Mouse (Mus musculus): Measurements from ENCODE around the gene AC124502.3. TPM values are rescaled to one million over a fixed set of nuclear protein-coding genes. Genes with fewer than 3 reads are reported as not detected.

Gene AC124502.3
- polyA plus RNA-seq, 1 experiment from 2014 or later, result 4.0 TPM

GRCm38 (mm10) chr19:5052166-5052822 is 13.6 kb downstream of the AC124502.3 start:
- no peak for ATAC-seq (ENCODE audit: low FRiP score)
- Histone ChIP-seq H3K36me3 (peaks cover 25% of the 10 kb centered on the region), H3K27me3 (peaks cover 64% of the 10 kb centered on the region), H3K9me3 (replicated peaks) (no peaks in the 10 kb centered on the region), H3K27ac (no peak overlapping the region), H3K9ac (no peak overlapping the region), H3K4me2 (replicated peaks) (no peak overlapping the region), H3K4me1 (peaks cover 25% of the 10 kb centered on the region), H3K4me3 (no peak overlapping the region)
- WGBS, result 19% methylated on average over 25 of the region's 25 CpGs

GRCm38 (mm10) chr19:5052853-5053252 is 14.2 kb downstream of the AC124502.3 start:
- no peak overlapping the region for H3K9ac ChIP-seq
- H3K27ac ChIP-seq, result no peak overlapping the region
- H3K4me3 ChIP-seq, result no peak overlapping the region
- H3K4me1 ChIP-seq, result peaks cover 26% of the 10 kb centered on the region
- H3K9me3 ChIP-seq (replicated peaks), result no peaks in the 10 kb centered on the region
- 51% methylated on average over 17 of the region's 17 CpGs for WGBS
- ATAC-seq (ENCODE audit: low FRiP score), result no peak
- H3K27me3 ChIP-seq, result peaks cover 64% of the 10 kb centered on the region
- no peak overlapping the region for H3K4me2 ChIP-seq (replicated peaks)
- peaks cover 19% of the 10 kb centered on the region for H3K36me3 ChIP-seq

- ATAC-seq (ENCODE audit: low FRiP score), result no peak
- Histone ChIP-seq H3K27me3 (peaks cover 70% of the 10 kb centered on the region), H3K27ac (no peak overlapping the region)
These were observed 15.2 kb downstream of the AC124502.3 start for GRCm38 (mm10) chr19:5053909-5054308.

GRCm38 (mm10) chr19:5056251-5056650 is 17.6 kb downstream of the AC124502.3 start:
- peak; percentile 24; the same call in 1 of the 2 replicates for ATAC-seq (ENCODE audit: low FRiP score)
- no peak overlapping the region for H3K4me3 ChIP-seq
- H3K4me2 ChIP-seq (replicated peaks), result 0 out of 2 replicates have a peak overlapping the region, but pooled peaks have one; percentile 15
- no peaks in the 10 kb centered on the region for H3K36me3 ChIP-seq
- H3K27ac ChIP-seq, result no peak overlapping the region
- 14% methylated on average over 6 of the region's 6 CpGs for WGBS
- H3K9ac ChIP-seq, result no peak overlapping the region
- H3K27me3 ChIP-seq, result peaks cover 47% of the 10 kb centered on the region
- no peaks in the 10 kb centered on the region for H3K9me3 ChIP-seq (replicated peaks)
- peaks cover 40% of the 10 kb centered on the region for H3K4me1 ChIP-seq

More at GRCm38 (mm10) chr19:5053909-5054308, 15.2 kb downstream of the AC124502.3 start:
- no peak overlapping the region for H3K9ac ChIP-seq
- H3K4me1 ChIP-seq, result peaks cover 35% of the 10 kb centered on the region
- no peaks in the 10 kb centered on the region for H3K9me3 ChIP-seq (replicated peaks)
- peaks cover 11% of the 10 kb centered on the region for H3K36me3 ChIP-seq
- 15% methylated on average over 9 of the region's 9 CpGs for WGBS
- no peak overlapping the region for H3K4me2 ChIP-seq (replicated peaks)
- H3K4me3 ChIP-seq, result no peak overlapping the region

GRCm38 (mm10) chr19:5057876-5058775 is 19.4 kb downstream of the AC124502.3 start:
- no peaks in the 10 kb centered on the region for H3K36me3 ChIP-seq
- WGBS, result 24% methylated on average over 16 of the region's 16 CpGs
- H3K9ac ChIP-seq, result no peak overlapping the region
- peaks cover 28% of the 10 kb centered on the region for H3K27me3 ChIP-seq
- no peaks in the 10 kb centered on the region for H3K9me3 ChIP-seq (replicated peaks)
- ATAC-seq (ENCODE audit: low FRiP score), result no peak
- no peak overlapping the region for H3K4me3 ChIP-seq
- no peak overlapping the region for H3K27ac ChIP-seq
- peaks cover 31% of the 10 kb centered on the region for H3K4me1 ChIP-seq
- no peak overlapping the region for H3K4me2 ChIP-seq (replicated peaks)

- no peaks in the 10 kb centered on the region for H3K36me3 ChIP-seq
- no peak overlapping the region for H3K4me3 ChIP-seq
- no peak overlapping the region for H3K27ac ChIP-seq
- H3K9ac ChIP-seq, result no peak overlapping the region
- peaks cover 31% of the 10 kb centered on the region for H3K4me1 ChIP-seq
- ATAC-seq (ENCODE audit: low FRiP score), result 0 out of 2 replicates have a peak, but pooled peaks have one; percentile 18
- no peak overlapping the region for H3K4me2 ChIP-seq (replicated peaks)
- 16% methylated on average over 10 of the region's 10 CpGs for WGBS
- H3K27me3 ChIP-seq, result peaks cover 19% of the 10 kb centered on the region
- H3K9me3 ChIP-seq (replicated peaks), result no peaks in the 10 kb centered on the region
These were observed 20.4 kb downstream of the AC124502.3 start for GRCm38 (mm10) chr19:5058801-5059771.

- H3K9ac ChIP-seq, result peak overlapping the region; percentile 32; the same call in 1 of the 2 replicates
- 37% methylated on average over 5 of the region's 5 CpGs for WGBS
These were observed 22.0 kb downstream of the AC124502.3 start for GRCm38 (mm10) chr19:5060365-5061330.

GRCm38 (mm10) chr19:5062041-5062440 is 23.4 kb downstream of the AC124502.3 start:
- 95% methylated on average over 5 of the region's 5 CpGs for WGBS
- H3K4me1 ChIP-seq, result peaks cover 38% of the 10 kb centered on the region
- H3K36me3 ChIP-seq, result no peaks in the 10 kb centered on the region
- no peak overlapping the region for H3K4me2 ChIP-seq (replicated peaks)
- H3K9ac ChIP-seq, result no peak overlapping the region
- H3K27me3 ChIP-seq, result peaks cover 10% of the 10 kb centered on the region
- H3K9me3 ChIP-seq (replicated peaks), result no peaks in the 10 kb centered on the region
- ATAC-seq (ENCODE audit: low FRiP score), result no peak
- H3K27ac ChIP-seq, result no peak overlapping the region
- no peak overlapping the region for H3K4me3 ChIP-seq

More at GRCm38 (mm10) chr19:5060365-5061330, 22.0 kb downstream of the AC124502.3 start:
- no peak for ATAC-seq (ENCODE audit: low FRiP score)
- Histone ChIP-seq H3K36me3 (no peaks in the 10 kb centered on the region), H3K4me2 (replicated peaks) (no peak overlapping the region), H3K4me1 (peaks cover 36% of the 10 kb centered on the region), H3K4me3 (no peak overlapping the region), H3K27ac (no peak overlapping the region), H3K27me3 (peaks cover 7% of the 10 kb centered on the region; the same call in 1 of the 2 replicates), H3K9me3 (replicated peaks) (no peaks in the 10 kb centered on the region)

GRCm38 (mm10) chr19:5062446-5062845 is 23.8 kb downstream of the AC124502.3 start:
- Histone ChIP-seq H3K4me2 (replicated peaks) (no peak overlapping the region), H3K4me3 (no peak overlapping the region), H3K9me3 (replicated peaks) (no peaks in the 10 kb centered on the region), H3K27me3 (peaks cover 15% of the 10 kb centered on the region), H3K4me1 (peaks cover 42% of the 10 kb centered on the region), H3K9ac (no peak overlapping the region), H3K36me3 (no peaks in the 10 kb centered on the region), H3K27ac (no peak overlapping the region)
- ATAC-seq (ENCODE audit: low FRiP score), result no peak
- WGBS, result 74% methylated on average over 6 of the region's 6 CpGs

- WGBS, result 72% methylated on average over 7 of the region's 7 CpGs
- ATAC-seq (ENCODE audit: low FRiP score), result no peak
- no peaks in the 10 kb centered on the region for H3K9me3 ChIP-seq (replicated peaks)
- H3K27ac ChIP-seq, result no peak overlapping the region
- H3K4me2 ChIP-seq (replicated peaks), result no peak overlapping the region
- H3K4me1 ChIP-seq, result peaks cover 48% of the 10 kb centered on the region
- peaks cover 34% of the 10 kb centered on the region for H3K27me3 ChIP-seq
- no peak overlapping the region for H3K4me3 ChIP-seq
- H3K9ac ChIP-seq, result no peak overlapping the region
- no peaks in the 10 kb centered on the region for H3K36me3 ChIP-seq
These were observed 26.4 kb downstream of the AC124502.3 start for GRCm38 (mm10) chr19:5065104-5065503.
